Mouse (Mus musculus): Measurements from ENCODE around the gene Rps27l. TPM values are rescaled to one million over a fixed set of nuclear protein-coding genes. Genes with fewer than 3 reads are reported as not detected.
A peak's percentile ranks its signal among the peaks of the same experiment; 100 is the strongest.

The Rps27l gene
- polyA plus RNA-seq, 1 experiment from 2014 or later, result 703 TPM

DNA sequence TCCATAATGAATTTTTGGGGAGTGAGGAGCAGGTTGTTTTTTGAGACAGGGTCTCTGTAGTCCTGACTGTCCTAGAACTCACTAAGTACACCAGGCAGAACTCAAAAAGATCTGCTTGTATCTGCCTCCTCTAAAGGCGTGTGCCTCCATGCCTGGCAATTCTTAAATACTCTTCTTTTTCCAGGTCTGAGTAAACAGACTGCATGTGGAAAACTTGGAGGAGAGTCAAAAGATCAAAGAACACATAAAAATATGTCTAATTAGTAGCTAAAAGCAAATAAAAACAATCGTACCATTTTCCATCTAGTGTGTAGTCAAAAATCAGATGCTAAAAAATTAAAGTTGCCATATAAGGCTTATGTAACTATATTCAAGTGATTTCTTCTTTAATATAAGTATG lies 7.0 kb downstream of the Rps27l start:
- no peaks in the 10 kb centered on the region for H3K4me1 ChIP-seq (ENCODE audit: control insufficient read depth, insufficient read depth, low read length)
- no peak overlapping the region for H3K27ac ChIP-seq (replicated peaks; ENCODE audit: low read depth, low read length)
- H3K4me3 ChIP-seq (ENCODE audit: low read depth, low read length), result no peak overlapping the region
- no peak overlapping the region for H3K4me2 ChIP-seq (ENCODE audit: low read depth, low read length)
- H3K9ac ChIP-seq (replicated peaks; ENCODE audit: low read length), result no peak overlapping the region
- 86% methylated on average over 2 of the region's 2 CpGs for WGBS
- peaks cover 4% of the 10 kb centered on the region; the same call in 1 of the 2 replicates for H3K36me3 ChIP-seq (replicated peaks; ENCODE audit: control insufficient read depth, insufficient read depth, low read depth, low read length)
- ATAC-seq (replicated peaks; ENCODE audit: insufficient number of reproducible peaks, low FRiP score, low TSS enrichment, low read depth) (no peak), DNase-seq (ENCODE audit: low spot score) (no peak)
- H3K9me3 ChIP-seq (replicated peaks; ENCODE audit: control insufficient read depth, low read length), result no peaks in the 10 kb centered on the region
- no peaks in the 10 kb centered on the region for H3K27me3 ChIP-seq (ENCODE audit: control insufficient read depth, insufficient read depth, low read length)

DNA sequence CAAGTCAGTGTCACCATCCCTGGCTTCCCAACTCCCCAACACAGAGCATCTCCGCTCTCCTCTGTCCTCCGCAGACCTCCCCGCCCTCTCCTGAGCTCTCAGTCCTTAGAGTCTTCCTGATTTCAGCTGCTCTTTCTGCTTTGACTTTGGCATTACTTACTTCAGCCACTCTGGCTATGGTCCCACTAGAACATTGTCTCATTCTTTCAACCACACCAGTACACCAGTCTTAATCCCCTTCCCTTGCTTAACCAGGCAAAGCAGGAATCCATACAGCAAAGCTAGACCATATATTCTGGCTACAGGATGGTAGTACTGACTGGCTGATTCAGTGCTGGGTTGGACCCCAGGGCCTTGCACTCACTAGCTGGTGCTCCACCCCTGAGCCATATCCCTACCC lies 11.6 kb downstream of the Rps27l start:
- no peaks in the 10 kb centered on the region for H3K27me3 ChIP-seq (ENCODE audit: control insufficient read depth, insufficient read depth, low read length)
- no peak overlapping the region for H3K9ac ChIP-seq (replicated peaks; ENCODE audit: low read length)
- no peak overlapping the region for H3K27ac ChIP-seq (replicated peaks; ENCODE audit: low read depth, low read length)
- H3K9me3 ChIP-seq (replicated peaks; ENCODE audit: control insufficient read depth, low read length), result no peaks in the 10 kb centered on the region
- no peaks in the 10 kb centered on the region for H3K36me3 ChIP-seq (replicated peaks; ENCODE audit: control insufficient read depth, insufficient read depth, low read depth, low read length)
- 91% methylated on average over 3 of the region's 3 CpGs for WGBS
- H3K4me3 ChIP-seq (ENCODE audit: low read depth, low read length), result no peak overlapping the region
- H3K4me1 ChIP-seq (ENCODE audit: control insufficient read depth, insufficient read depth, low read length), result no peaks in the 10 kb centered on the region
- DNase-seq (ENCODE audit: low spot score), result no peak
- H3K4me2 ChIP-seq (ENCODE audit: low read depth, low read length), result no peak overlapping the region
- no peak for ATAC-seq (replicated peaks; ENCODE audit: insufficient number of reproducible peaks, low FRiP score, low TSS enrichment, low read depth)

DNA sequence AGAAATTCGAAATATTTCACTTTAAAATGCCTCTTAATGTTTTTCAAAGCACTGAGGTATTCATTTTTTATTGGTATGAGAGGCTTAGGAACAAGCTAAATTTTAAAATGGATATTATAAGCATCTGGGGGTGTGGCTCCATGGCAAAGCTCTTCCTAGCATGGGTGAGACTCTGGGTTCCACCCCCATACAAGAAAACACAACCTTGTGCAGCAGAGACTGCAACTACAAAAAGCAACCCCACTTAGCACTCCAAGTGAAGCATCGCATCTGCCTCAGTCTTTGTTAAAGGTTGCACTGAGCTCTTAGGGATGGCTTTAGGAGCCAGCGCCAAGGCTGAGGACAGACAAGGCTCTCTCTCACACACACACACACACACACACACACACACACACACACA lies 15.6 kb downstream of the Rps27l start:
- whole genome bisulfite sequencing, result 60% methylated on average over 3 of the region's 3 CpGs
- ATAC-seq (replicated peaks; ENCODE audit: insufficient number of reproducible peaks, low FRiP score, low TSS enrichment, low read depth), result no peak

DNA sequence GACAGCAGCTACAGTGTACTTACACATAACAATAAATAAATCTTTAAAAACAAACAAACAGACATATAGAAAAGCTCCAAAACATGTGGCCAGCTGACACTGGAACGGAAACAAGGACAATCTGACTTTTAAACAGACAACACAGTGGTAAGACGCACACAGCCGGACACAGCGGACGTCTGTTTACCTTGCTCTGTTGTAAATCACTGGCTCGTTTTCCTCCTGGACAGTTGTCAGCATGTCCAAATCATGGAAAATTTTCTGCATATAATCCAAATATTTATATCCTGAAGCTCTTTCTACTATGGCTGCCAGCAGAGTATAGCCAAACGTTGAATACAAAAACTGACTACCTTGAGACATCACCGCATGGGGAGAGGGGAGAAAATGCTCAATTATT lies 21.6 kb downstream of the Rps27l start:
- no peak overlapping the region for H3K4me3 ChIP-seq (ENCODE audit: low read depth, low read length)
- no peaks in the 10 kb centered on the region for H3K9me3 ChIP-seq (replicated peaks; ENCODE audit: control insufficient read depth, low read length)
- H3K9ac ChIP-seq (replicated peaks; ENCODE audit: low read length), result no peak overlapping the region
- no peak overlapping the region for H3K4me2 ChIP-seq (ENCODE audit: low read depth, low read length)
- H3K27me3 ChIP-seq (ENCODE audit: control insufficient read depth, insufficient read depth, low read length), result no peaks in the 10 kb centered on the region
- DNase-seq (ENCODE audit: low spot score) (no peak), ATAC-seq (replicated peaks; ENCODE audit: insufficient number of reproducible peaks, low FRiP score, low TSS enrichment, low read depth) (no peak)
- H3K36me3 ChIP-seq (replicated peaks; ENCODE audit: control insufficient read depth, insufficient read depth, low read depth, low read length), result no peaks in the 10 kb centered on the region
- H3K4me1 ChIP-seq (ENCODE audit: control insufficient read depth, insufficient read depth, low read length), result no peaks in the 10 kb centered on the region
- 90% methylated on average over 8 of the region's 8 CpGs for WGBS
- no peak overlapping the region for H3K27ac ChIP-seq (replicated peaks; ENCODE audit: low read depth, low read length)

More for the DNA sequence above, 15.6 kb downstream of the Rps27l start:
- no peaks in the 10 kb centered on the region for H3K27me3 ChIP-seq (ENCODE audit: control insufficient read depth, insufficient read depth, low read length)
- H3K4me3 ChIP-seq (ENCODE audit: low read depth, low read length), result no peak overlapping the region
- DNase-seq (ENCODE audit: low spot score), result no peak
- no peak overlapping the region for H3K27ac ChIP-seq (replicated peaks; ENCODE audit: low read depth, low read length)
- no peaks in the 10 kb centered on the region for H3K9me3 ChIP-seq (replicated peaks; ENCODE audit: control insufficient read depth, low read length)
- no peak overlapping the region for H3K9ac ChIP-seq (replicated peaks; ENCODE audit: low read length)
- H3K4me2 ChIP-seq (ENCODE audit: low read depth, low read length), result no peak overlapping the region
- no peaks in the 10 kb centered on the region for H3K36me3 ChIP-seq (replicated peaks; ENCODE audit: control insufficient read depth, insufficient read depth, low read depth, low read length)
- H3K4me1 ChIP-seq (ENCODE audit: control insufficient read depth, insufficient read depth, low read length), result no peaks in the 10 kb centered on the region

DNA sequence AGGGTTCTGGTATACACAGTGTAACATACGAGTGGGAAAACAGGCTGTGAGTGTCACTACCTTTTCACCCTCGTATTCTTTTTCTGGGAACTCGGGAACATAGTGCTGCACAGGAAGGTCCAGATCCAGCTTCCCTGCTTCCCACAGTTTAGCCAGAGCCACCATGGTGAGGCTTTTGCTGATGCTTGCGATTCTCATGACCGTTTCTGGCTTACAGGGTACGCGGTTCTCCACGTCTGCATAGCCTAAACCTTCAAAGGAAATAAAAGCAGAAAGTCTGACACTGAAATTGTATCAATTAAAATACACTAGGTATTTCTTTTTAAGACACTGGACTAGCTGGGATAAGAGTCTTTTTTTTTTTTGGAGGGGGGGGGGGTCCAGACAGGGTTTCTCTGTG lies 25.2 kb downstream of the Rps27l start:
- WGBS, result 85% methylated on average over 8 of the region's 8 CpGs
- Histone ChIP-seq H3K4me1 (ENCODE audit: control insufficient read depth, insufficient read depth, low read length) (no peaks in the 10 kb centered on the region), H3K36me3 (replicated peaks; ENCODE audit: control insufficient read depth, insufficient read depth, low read depth, low read length) (no peaks in the 10 kb centered on the region), H3K4me3 (ENCODE audit: low read depth, low read length) (no peak overlapping the region), H3K9me3 (replicated peaks; ENCODE audit: control insufficient read depth, low read length) (no peaks in the 10 kb centered on the region), H3K4me2 (ENCODE audit: low read depth, low read length) (no peak overlapping the region), H3K27ac (replicated peaks; ENCODE audit: low read depth, low read length) (no peak overlapping the region), H3K9ac (replicated peaks; ENCODE audit: low read length) (no peak overlapping the region), H3K27me3 (ENCODE audit: control insufficient read depth, insufficient read depth, low read length) (no peaks in the 10 kb centered on the region)
- no peak for DNase-seq (ENCODE audit: low spot score)
- no peak for ATAC-seq (replicated peaks; ENCODE audit: insufficient number of reproducible peaks, low FRiP score, low TSS enrichment, low read depth)

DNA sequence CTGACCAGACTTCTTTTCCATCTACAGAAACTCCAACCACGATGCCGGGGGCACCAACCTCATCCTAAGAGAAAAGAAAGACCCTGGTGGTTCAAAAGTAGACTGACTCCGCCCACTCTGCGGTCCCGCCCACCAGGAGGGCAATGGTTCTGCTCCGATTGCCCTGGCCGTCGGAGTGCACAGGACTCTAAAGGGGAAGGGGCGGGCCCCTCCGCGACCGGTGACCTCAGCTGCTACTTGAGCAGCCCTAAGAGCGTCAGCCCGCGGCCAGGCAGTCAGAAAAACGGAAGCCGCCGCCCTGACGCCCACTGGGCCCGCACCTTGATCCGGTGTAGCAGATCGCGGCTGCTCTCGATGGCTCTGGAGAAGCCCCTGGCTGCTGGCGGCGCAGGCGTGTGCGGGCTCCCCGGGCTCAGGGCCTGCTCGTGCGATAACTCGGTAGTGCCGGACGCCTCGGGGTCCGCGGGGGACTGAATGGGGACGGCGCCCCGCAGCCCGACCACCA lies 28.9 kb downstream of the Rps27l start:
- peak overlapping the region; percentile 88 for H3K4me2 ChIP-seq (ENCODE audit: low read depth, low read length)
- under 1% methylated on average over 38 of the region's 41 CpGs for WGBS
- ATAC-seq (replicated peaks; ENCODE audit: insufficient number of reproducible peaks, low FRiP score, low TSS enrichment, low read depth) (peak; percentile 86), DNase-seq (ENCODE audit: low spot score) (peak; percentile 85)
- H3K27me3 ChIP-seq (ENCODE audit: control insufficient read depth, insufficient read depth, low read length), result no peaks in the 10 kb centered on the region
- H3K36me3 ChIP-seq (replicated peaks; ENCODE audit: control insufficient read depth, insufficient read depth, low read depth, low read length), result no peaks in the 10 kb centered on the region
- H3K4me1 ChIP-seq (ENCODE audit: control insufficient read depth, insufficient read depth, low read length), result no peaks in the 10 kb centered on the region
- H3K27ac ChIP-seq (replicated peaks; ENCODE audit: low read depth, low read length), result peak overlapping the region; percentile 68
- peak overlapping the region; percentile 56 for H3K9ac ChIP-seq (replicated peaks; ENCODE audit: low read length)
- peak overlapping the region; percentile 94 for H3K4me3 ChIP-seq (ENCODE audit: low read depth, low read length)
- H3K9me3 ChIP-seq (replicated peaks; ENCODE audit: control insufficient read depth, low read length), result no peaks in the 10 kb centered on the region

DNA sequence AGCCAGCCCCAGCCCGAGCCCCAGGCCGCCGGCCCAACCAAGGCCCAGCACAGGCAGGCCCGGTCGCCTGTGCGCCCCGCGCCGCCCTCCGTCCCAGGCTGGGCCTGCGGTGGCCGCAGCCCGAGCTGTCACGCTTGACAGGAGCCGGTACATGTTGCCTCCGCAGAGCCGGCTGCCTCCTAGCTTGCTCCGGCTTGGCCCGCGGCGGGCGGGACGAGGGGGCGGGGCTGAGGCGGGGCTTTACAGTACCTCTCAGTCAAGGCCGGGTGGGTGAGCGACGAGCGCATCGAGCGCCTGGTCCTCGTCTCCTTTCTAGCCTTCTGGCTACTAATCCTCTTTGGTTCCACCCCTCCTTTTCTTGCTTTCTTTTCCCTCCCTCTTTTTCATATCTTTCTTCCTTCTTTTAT lies 29.4 kb downstream of the Rps27l start, which contains the start of gene Lactb:
Lactb (minus strand) TSS at position 246 of the 407 bp plus-strand sequence.
- peak within 1 kb of the TSS; percentile 94 for H3K4me3 ChIP-seq (ENCODE audit: low read depth, low read length)
- no peaks in the 10 kb centered on the region for H3K9me3 ChIP-seq (replicated peaks; ENCODE audit: control insufficient read depth, low read length)
- WGBS, result 0% methylated on average over 29 of the region's 32 CpGs
- peak within 1 kb of the TSS; percentile 88 for H3K4me2 ChIP-seq (ENCODE audit: low read depth, low read length)
- no peaks in the 10 kb centered on the region for H3K4me1 ChIP-seq (ENCODE audit: control insufficient read depth, insufficient read depth, low read length)
- no peaks in the 10 kb centered on the region for H3K27me3 ChIP-seq (ENCODE audit: control insufficient read depth, insufficient read depth, low read length)
- DNase-seq (ENCODE audit: low spot score) (peak; percentile 96), ATAC-seq (replicated peaks; ENCODE audit: insufficient number of reproducible peaks, low FRiP score, low TSS enrichment, low read depth) (peak; percentile 95)
- peak within 1 kb of the TSS; percentile 68 for H3K27ac ChIP-seq (replicated peaks; ENCODE audit: low read depth, low read length)
- H3K36me3 ChIP-seq (replicated peaks; ENCODE audit: control insufficient read depth, insufficient read depth, low read depth, low read length), result no peaks in the 10 kb centered on the region
- H3K9ac ChIP-seq (replicated peaks; ENCODE audit: low read length), result peak within 1 kb of the TSS; percentile 56

DNA sequence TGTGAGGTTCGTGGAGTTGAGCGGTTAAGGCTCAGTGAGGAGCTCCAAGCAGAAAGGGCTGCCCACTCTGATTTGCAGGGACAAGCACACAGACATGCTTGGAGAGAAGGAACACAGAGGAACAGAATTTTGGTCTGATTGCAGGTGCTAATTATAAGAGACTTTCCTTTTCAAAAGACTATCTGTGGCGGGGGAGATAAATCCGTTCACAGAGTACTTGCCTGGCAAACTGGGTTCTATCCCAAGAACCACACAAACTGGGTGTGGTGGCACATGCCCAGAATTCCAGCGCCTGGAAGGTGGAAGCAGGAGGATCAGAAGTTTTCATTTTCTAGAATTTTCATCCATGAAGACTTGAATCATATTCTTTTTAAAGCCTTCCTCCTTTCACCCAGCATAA lies 31.2 kb downstream of the Rps27l start:
- Histone ChIP-seq H3K9ac (replicated peaks; ENCODE audit: low read length) (no peak overlapping the region), H3K9me3 (replicated peaks; ENCODE audit: control insufficient read depth, low read length) (no peaks in the 10 kb centered on the region), H3K27ac (replicated peaks; ENCODE audit: low read depth, low read length) (no peak overlapping the region), H3K4me2 (ENCODE audit: low read depth, low read length) (no peak overlapping the region), H3K27me3 (ENCODE audit: control insufficient read depth, insufficient read depth, low read length) (no peaks in the 10 kb centered on the region), H3K36me3 (replicated peaks; ENCODE audit: control insufficient read depth, insufficient read depth, low read depth, low read length) (no peaks in the 10 kb centered on the region), H3K4me3 (ENCODE audit: low read depth, low read length) (no peak overlapping the region), H3K4me1 (ENCODE audit: control insufficient read depth, insufficient read depth, low read length) (no peaks in the 10 kb centered on the region)
- 71% methylated on average over 5 of the region's 5 CpGs for WGBS
- ATAC-seq (replicated peaks; ENCODE audit: insufficient number of reproducible peaks, low FRiP score, low TSS enrichment, low read depth) (no peak), DNase-seq (ENCODE audit: low spot score) (no peak)

Data from embryonic facial prominence, embryonic 11.5 days (tissue).